9 mouse cellular contexts compared by ENCODE assay signal in the genomic region with DNA sequence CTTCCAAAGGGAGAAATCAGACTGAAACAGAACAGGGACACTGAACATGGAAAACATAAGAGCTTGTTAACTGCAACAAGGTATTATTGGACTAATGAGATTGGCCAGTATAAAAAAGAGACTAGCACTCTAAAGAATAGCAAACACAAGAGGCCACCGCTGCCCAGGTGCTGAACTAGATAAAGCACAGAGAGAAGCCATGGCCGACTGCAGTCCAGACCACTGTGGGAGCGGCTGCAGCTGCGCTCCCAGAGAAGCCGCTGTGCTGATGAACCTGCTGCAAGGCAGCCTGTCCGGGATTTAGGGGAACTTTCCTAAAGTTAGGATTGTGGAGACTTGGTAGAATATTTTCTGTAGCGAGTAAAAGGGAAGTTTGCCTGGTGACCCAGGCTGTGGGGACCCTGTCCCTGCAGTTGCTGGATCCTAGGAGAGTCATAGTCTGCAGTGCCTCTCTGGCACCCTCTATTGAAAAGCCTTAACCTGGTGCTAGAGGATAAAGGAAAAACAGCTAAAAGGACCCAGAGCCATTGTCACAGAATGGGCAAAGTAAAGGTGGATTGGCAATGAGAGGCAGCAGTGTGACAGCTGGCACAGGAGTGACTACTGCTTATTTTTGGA. TPM values are rescaled to one million over a fixed set of nuclear protein-coding genes. Genes with fewer than 3 reads are reported as not detected.
DNase-seq lines count a peak whose midpoint lies in the region; ATAC-seq and TF ChIP-seq lines count a peak whose summit lies in the region.
"Had no signal": no experiment of that assay in that cellular context is flagged by ENCODE, and none has a peak within 500 bp of the region (broad histone marks: within the 10 kb centered on the region; RNA-seq: fewer than 3 reads in every experiment).

No protein-coding gene starts in this region.

- peak; percentile 35 for DNase-seq in cerebellum, adult 9-10 months
- no peak for DNase-seq in cerebellum, adult 11 months
- no peak for DNase-seq in midbrain, embryonic 10.5 days (ENCODE audit: low spot score)
- peak; percentile 59 to 66 for DNase-seq in kidney, postnatal 4 days

- no peaks in the 10 kb centered on the region for H3K9me3 ChIP-seq in midbrain, embryonic 16.5 days (replicated peaks; ENCODE audit: control insufficient read depth, low read length, poor library complexity, severe bottlenecking)
- no peaks in the 10 kb centered on the region for H3K9me3 ChIP-seq in midbrain, embryonic 10.5 days (replicated peaks)
- no peaks in the 10 kb centered on the region for H3K9me3 ChIP-seq in stomach, embryonic 15.5 days

- ATAC-seq in midbrain, embryonic 16.5 days = 0 out of 2 replicates have a peak, but pooled peaks have one; percentile 28
- ATAC-seq in stomach, embryonic 15.5 days (ENCODE audit: insufficient read depth, low FRiP score, low read depth) = peak; percentile 56; the same call in 1 of the 2 replicates
- no peak for ATAC-seq in erythroid progenitor cell, adult 5-6 weeks (replicated peaks; ENCODE audit: low FRiP score, poor library complexity, severe bottlenecking)

- H3K36me3 ChIP-seq in midbrain, embryonic 16.5 days (ENCODE audit: control insufficient read depth, insufficient read depth, low read length) = no peaks in the 10 kb centered on the region
- no peaks in the 10 kb centered on the region for H3K36me3 ChIP-seq in midbrain, embryonic 10.5 days
- no peaks in the 10 kb centered on the region for H3K36me3 ChIP-seq in stomach, embryonic 15.5 days

- no peaks in the 10 kb centered on the region for H3K27me3 ChIP-seq in midbrain, embryonic 16.5 days (ENCODE audit: control insufficient read depth, insufficient read depth, low read depth, low read length)
- no peaks in the 10 kb centered on the region for H3K27me3 ChIP-seq in midbrain, embryonic 10.5 days (ENCODE audit: low read depth, poor library complexity, severe bottlenecking)
- H3K27me3 ChIP-seq in stomach, embryonic 15.5 days (replicated peaks) = 0 out of 2 replicates have a peak, but pooled peaks cover 9% of the 10 kb centered on the region

- no peak overlapping the region for H3K9ac ChIP-seq in midbrain, embryonic 16.5 days (ENCODE audit: low read depth, low read length)
- no peak overlapping the region for H3K9ac ChIP-seq in stomach, embryonic 15.5 days

- TF ChIP-seq CTCF in cortical plate, adult 2 months (IDR thresholded peaks at IDR 0.05; ENCODE audit: extremely low read depth, insufficient read depth, low read length) = peak; percentile 41; the same call in 1 of the 2 replicates

- peaks cover 48% of the 10 kb centered on the region for H3K4me1 ChIP-seq in midbrain, embryonic 16.5 days (ENCODE audit: control insufficient read depth, insufficient read depth, low read length)
- H3K4me1 ChIP-seq in midbrain, embryonic 10.5 days = peaks cover 34% of the 10 kb centered on the region
- peaks cover 17% of the 10 kb centered on the region for H3K4me1 ChIP-seq in cortical plate, adult 2 months (ENCODE audit: control insufficient read depth, insufficient read depth, low read length)
- H3K4me1 ChIP-seq in stomach, embryonic 15.5 days = peaks cover 7% of the 10 kb centered on the region; the same call in 1 of the 2 replicates

- H3K4me2 ChIP-seq in midbrain, embryonic 16.5 days (ENCODE audit: low read length) = peak overlapping the region; percentile 9
- H3K4me2 ChIP-seq in stomach, embryonic 15.5 days = peak overlapping the region; percentile 31; the same call in 1 of the 2 replicates

- 48% methylated on average over 7 of the region's 7 CpGs for WGBS in midbrain, embryonic 16.5 days
- 59% methylated on average over 7 of the region's 7 CpGs for WGBS in midbrain, embryonic 10.5 days
- WGBS in stomach, embryonic 15.5 days = 36% methylated on average over 7 of the region's 7 CpGs

- no peak overlapping the region for H3K4me3 ChIP-seq in midbrain, embryonic 16.5 days (ENCODE audit: low read depth, low read length)
- no peak overlapping the region for H3K4me3 ChIP-seq in midbrain, embryonic 10.5 days
- no peak overlapping the region for H3K4me3 ChIP-seq in cortical plate, adult 2 months (ENCODE audit: insufficient read depth, low read length)
- peak overlapping the region; percentile 18 for H3K4me3 ChIP-seq in stomach, embryonic 15.5 days (replicated peaks)
- H3K4me3 ChIP-seq: erythroblast, embryonic 14.5 days had no signal

- TF ChIP-seq POLR2A in cortical plate, adult 2 months (IDR thresholded peaks at IDR 0.05; ENCODE audit: extremely low read depth, insufficient read depth, low read length) = no peak

- H3K27ac ChIP-seq in midbrain, embryonic 16.5 days (ENCODE audit: low read length) = no peak overlapping the region
- H3K27ac ChIP-seq in midbrain, embryonic 10.5 days (replicated peaks) = no peak overlapping the region
- H3K27ac ChIP-seq in cortical plate, adult 2 months (ENCODE audit: insufficient read depth, low read length) = no peak overlapping the region
- no peak overlapping the region for H3K27ac ChIP-seq in stomach, embryonic 15.5 days

RNA-seq across cellular contexts. Expression of gene Cadm1, which starts 57.7 kb away (rescaled TPM):
- polyA plus RNA-seq in midbrain, embryonic 16.5 days (2015; fragmentation: Nextera tagmentation; extraction: Ambion mirVana) = 332 and 364 TPM in 2 replicates
- 81.6 and 89.9 TPM in 2 replicates for polyA plus RNA-seq in midbrain, embryonic 10.5 days (2016; fragmentation: Nextera tagmentation; extraction: Ambion mirVana)
- polyA plus RNA-seq in cortical plate, adult 2 months (2012; rRNA removed) = 104 and 106 TPM in 2 replicates
- polyA plus RNA-seq in stomach, embryonic 15.5 days (2015; fragmentation: Nextera tagmentation; extraction: Ambion mirVana) = 40.1 and 43.5 TPM in 2 replicates
- total RNA-seq in erythroid progenitor cell, adult 5-6 weeks (2015; ENCODE audit: low replicate concordance) = 3.8 and 5.8 TPM in 2 replicates
- 0.83 and 1.7 TPM in 2 replicates for total RNA-seq in erythroid progenitor cell, adult 5-6 weeks (2017; ENCODE audit: low replicate concordance)

Comparison
In these comparisons a context has a peak if more than half of its experiments do, and no peak if none do; other contexts are left out.
1. DNase-seq: peak in cerebellum, adult 9-10 months (single experiment) and kidney, postnatal 4 days (2 of 2); none in cerebellum, adult 11 months (single experiment) and midbrain, embryonic 10.5 days (single experiment).